Mouse (Mus musculus): ENCODE data around the gene Tigit. TPM values are rescaled to one million over a fixed set of nuclear protein-coding genes. Genes with fewer than 3 reads are reported as not detected.

The Tigit gene
- polyA plus RNA-seq, 1 experiment from 2014 or later, result not detected

DNA sequence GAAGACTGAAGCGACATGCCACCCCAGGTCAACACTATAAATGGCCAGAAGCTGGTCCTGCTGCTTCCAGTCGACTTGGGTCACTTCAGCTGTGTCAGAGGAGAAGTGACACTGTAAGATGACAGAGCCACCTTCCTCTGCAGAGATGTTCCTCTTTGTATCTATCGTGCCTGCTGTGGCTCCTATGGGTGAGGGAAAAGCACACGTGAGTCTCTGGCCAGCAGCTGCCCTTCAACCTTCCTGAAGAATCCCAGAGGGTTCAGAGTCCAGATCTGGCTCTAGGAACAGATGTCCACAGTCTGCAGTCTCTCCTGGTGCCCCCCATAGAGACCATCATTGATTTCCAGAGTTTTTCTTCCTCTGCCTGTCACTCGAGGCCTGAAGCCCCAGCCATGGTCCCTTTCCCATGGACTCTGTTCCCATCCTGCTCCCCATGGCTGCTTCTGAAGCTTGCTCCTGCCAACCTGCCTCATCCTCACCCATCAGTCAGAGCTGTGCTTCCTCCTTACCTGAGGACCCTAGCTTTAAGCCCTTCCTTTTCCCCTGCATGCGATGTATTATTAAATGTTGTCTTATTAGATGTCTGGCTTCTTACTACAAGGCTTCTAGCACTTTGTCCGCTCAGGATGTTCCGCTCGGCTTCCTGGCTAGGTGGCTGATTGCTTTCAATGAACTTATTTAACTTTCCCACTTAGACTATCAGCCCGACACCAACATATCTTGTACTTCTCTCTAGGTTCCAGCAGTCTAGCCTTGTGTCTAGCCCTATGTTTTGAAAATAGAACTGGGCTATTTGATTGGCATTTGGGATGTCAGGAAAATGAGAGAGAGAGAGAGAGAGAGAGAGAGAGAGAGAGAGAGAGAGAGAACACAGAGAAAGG is 1.6 kb downstream of the Tigit start:
- H3K4me2 ChIP-seq, result no peak overlapping the region
- no peaks in the 10 kb centered on the region for H3K9me3 ChIP-seq
- H3K9ac ChIP-seq, result no peak overlapping the region
- no peak overlapping the region for H3K4me3 ChIP-seq
- H3K27ac ChIP-seq (replicated peaks), result no peak overlapping the region
- no peaks in the 10 kb centered on the region for H3K36me3 ChIP-seq
- WGBS, result 77% methylated on average over 10 of the region's 10 CpGs
- H3K27me3 ChIP-seq (replicated peaks), result no peaks in the 10 kb centered on the region
- H3K4me1 ChIP-seq, result no peaks in the 10 kb centered on the region
- no peak for ATAC-seq (ENCODE audit: extremely low read depth, insufficient number of reproducible peaks, low FRiP score, low TSS enrichment)

DNA sequence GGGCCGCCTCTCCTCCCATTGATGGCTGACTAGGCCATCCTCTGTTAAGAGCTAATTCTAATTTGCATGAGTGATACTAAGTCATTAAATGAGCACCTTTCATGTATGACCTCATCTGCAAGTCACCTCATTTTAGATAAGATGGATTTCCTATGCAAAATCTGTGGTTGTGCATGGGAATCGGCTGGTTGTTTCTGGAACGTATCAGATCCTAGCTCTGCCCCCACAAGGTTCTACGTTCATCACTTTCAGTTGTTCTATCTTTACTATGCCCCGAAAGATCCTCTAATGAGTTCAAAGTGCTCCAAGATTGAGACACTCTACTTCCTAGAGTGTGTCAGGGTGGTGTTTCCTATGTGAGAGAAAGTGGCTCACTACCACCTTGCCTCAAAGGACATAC is 2.4 kb downstream of the Tigit start:
- no peak overlapping the region for H3K4me2 ChIP-seq
- H3K9me3 ChIP-seq, result no peaks in the 10 kb centered on the region
- H3K27me3 ChIP-seq (replicated peaks), result no peaks in the 10 kb centered on the region
- no peaks in the 10 kb centered on the region for H3K4me1 ChIP-seq
- no peak overlapping the region for H3K4me3 ChIP-seq
- H3K27ac ChIP-seq (replicated peaks), result no peak overlapping the region
- H3K9ac ChIP-seq, result no peak overlapping the region
- 90% methylated on average over 5 of the region's 5 CpGs for WGBS
- ATAC-seq (ENCODE audit: extremely low read depth, insufficient number of reproducible peaks, low FRiP score, low TSS enrichment), result no peak
- no peaks in the 10 kb centered on the region for H3K36me3 ChIP-seq

DNA sequence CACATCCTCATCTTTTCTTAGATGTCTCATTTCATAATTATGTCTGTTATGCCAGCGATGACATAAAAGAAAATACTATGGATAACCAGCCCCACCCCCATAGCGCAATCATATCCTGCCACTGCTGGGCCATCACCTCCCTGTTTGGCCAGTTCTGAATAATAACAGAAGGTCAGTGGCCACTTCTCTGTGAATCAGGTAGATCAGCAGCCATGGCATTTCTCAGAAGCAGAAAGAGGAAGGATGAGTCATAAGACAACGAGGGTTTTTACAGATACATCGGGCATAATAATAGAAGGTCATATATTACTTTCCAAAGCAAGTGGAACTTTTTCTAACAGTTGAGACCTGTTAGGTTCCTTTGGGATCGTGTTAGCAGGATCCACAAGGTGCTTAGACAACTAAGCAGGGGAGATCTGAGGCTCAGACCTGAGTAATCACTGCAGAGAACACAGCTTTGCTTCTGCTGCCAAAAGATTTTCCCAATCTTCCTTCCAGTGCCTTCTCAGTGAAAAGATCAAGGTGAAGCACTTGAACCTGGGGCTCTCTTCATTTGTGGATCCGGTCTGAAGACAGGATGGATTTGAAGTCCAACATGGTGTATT is 8.7 kb downstream of the Tigit start:
- ATAC-seq (ENCODE audit: extremely low read depth, insufficient number of reproducible peaks, low FRiP score, low TSS enrichment), result no peak
- Histone ChIP-seq H3K27ac (replicated peaks) (no peak overlapping the region), H3K4me2 (no peak overlapping the region), H3K4me1 (no peaks in the 10 kb centered on the region), H3K27me3 (replicated peaks) (no peaks in the 10 kb centered on the region), H3K4me3 (no peak overlapping the region), H3K9me3 (no peaks in the 10 kb centered on the region), H3K9ac (no peak overlapping the region), H3K36me3 (no peaks in the 10 kb centered on the region)
- 75% methylated on average over 6 of the region's 6 CpGs for WGBS

DNA sequence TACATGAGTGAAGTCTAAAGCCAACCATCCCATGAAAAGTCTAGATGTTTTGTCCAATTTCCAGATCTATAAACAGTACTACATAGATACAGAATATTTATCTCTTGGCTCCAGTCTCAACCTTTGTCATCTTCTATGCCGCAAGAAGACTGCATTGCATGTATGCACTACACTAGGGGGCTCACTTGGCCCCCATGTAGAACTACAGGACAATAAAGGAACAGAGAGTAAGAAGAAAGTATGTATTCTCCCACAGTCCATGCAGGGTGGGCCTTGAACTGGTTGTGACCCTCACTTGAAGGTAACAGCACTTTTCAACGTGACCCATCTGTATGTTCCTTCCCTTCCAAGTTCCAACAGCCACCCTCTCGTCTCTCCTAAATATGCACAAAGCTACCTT is 9.7 kb downstream of the Tigit start:
- H3K9me3 ChIP-seq, result no peaks in the 10 kb centered on the region
- no peaks in the 10 kb centered on the region for H3K4me1 ChIP-seq
- H3K4me2 ChIP-seq, result no peak overlapping the region
- H3K9ac ChIP-seq, result no peak overlapping the region
- ATAC-seq (ENCODE audit: extremely low read depth, insufficient number of reproducible peaks, low FRiP score, low TSS enrichment), result no peak
- H3K36me3 ChIP-seq, result no peaks in the 10 kb centered on the region
- no peaks in the 10 kb centered on the region for H3K27me3 ChIP-seq (replicated peaks)
- no peak overlapping the region for H3K27ac ChIP-seq (replicated peaks)
- no peak overlapping the region for H3K4me3 ChIP-seq
- 82% methylated on average over 3 of the region's 3 CpGs for WGBS

DNA sequence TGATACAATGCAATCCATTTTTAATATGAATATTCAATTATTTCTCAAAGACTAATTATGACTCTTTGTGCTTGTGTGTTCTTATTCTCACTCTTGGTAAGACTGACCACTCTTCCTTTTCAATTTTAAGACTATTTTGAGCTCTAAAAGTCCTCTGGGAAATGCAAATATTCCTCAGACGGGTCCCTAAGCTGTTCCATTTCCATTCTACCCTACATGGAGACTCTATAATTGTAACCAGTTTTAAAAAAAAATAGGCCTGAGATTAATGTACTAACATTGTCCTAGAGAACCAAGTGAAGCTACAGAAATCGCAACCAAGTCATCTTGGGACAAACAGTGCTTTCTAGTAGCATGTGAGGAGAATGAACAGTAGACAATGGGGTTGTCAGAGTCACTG is 10.7 kb downstream of the Tigit start:
- H3K9ac ChIP-seq, result no peak overlapping the region
- no peak for ATAC-seq (ENCODE audit: extremely low read depth, insufficient number of reproducible peaks, low FRiP score, low TSS enrichment)
- no peaks in the 10 kb centered on the region for H3K27me3 ChIP-seq (replicated peaks)
- H3K27ac ChIP-seq (replicated peaks), result no peak overlapping the region
- no peak overlapping the region for H3K4me3 ChIP-seq
- H3K9me3 ChIP-seq, result no peaks in the 10 kb centered on the region
- no peaks in the 10 kb centered on the region for H3K36me3 ChIP-seq
- H3K4me2 ChIP-seq, result no peak overlapping the region
- WGBS, result 63% methylated on average over 2 of the region's 2 CpGs
- no peaks in the 10 kb centered on the region for H3K4me1 ChIP-seq

DNA sequence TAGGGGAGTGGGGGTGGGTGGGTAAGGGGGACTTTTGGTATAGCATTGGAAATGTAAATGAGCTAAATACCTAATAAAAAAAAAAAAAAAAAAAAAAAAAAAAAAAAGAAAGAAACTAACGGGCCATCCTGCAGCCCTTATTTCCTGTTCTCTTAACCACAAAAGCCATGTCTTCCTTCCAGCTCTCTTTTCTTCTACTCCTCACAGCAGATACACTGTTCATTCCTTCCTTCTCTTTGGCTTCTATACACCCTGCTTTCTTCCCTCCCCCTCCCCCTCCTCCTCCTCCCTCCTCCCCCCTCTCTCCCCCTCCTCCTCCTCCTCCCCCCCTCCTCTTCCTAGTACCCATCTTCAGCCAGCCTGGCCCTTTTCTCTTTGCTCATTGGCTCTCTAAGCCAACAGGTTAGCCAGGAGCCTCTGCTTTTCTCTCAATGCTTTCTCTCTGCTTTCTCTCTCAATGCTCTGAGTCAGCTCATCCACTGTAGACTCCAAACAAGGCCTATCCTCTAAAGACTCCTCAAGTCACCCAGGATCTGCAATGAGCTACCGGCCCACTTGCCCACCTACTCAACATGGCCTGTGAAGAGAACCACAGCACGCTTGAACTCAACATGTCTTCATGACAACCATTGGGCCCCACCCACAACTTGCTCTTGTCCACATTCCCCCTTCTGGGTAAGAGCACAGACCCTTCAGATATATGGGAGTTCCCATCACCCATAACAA is 13.4 kb downstream of the Tigit start:
- Histone ChIP-seq H3K4me3 (no peak overlapping the region), H3K36me3 (no peaks in the 10 kb centered on the region), H3K27ac (replicated peaks) (no peak overlapping the region), H3K4me1 (peaks cover 5% of the 10 kb centered on the region; the same call in 1 of the 2 replicates), H3K9ac (no peak overlapping the region), H3K9me3 (no peaks in the 10 kb centered on the region), H3K27me3 (replicated peaks) (no peaks in the 10 kb centered on the region), H3K4me2 (no peak overlapping the region)
- ATAC-seq (ENCODE audit: extremely low read depth, insufficient number of reproducible peaks, low FRiP score, low TSS enrichment), result no peak
- WGBS, result 80% methylated on average over 3 of the region's 3 CpGs

DNA sequence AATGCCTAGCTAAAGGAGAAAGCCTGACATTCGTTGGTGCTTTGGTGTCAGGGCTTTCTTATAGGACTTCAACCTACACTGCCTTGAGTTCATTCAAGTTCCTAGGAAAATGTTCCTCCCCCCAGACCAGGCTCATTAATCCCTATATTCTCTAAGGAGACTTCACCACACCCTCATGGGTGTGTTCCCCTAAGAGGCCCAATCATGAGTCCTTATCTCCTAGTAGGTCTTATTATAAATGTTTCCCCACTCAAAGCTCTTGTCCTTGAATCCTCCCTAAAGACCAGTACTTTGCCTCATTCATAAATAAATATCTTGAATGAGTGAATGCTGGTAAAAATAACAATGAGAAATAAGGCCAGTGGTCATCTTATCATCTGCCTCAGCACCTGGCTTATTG is 16.3 kb downstream of the Tigit start:
- Histone ChIP-seq H3K4me3 (no peak overlapping the region), H3K27ac (replicated peaks) (no peak overlapping the region), H3K9ac (no peak overlapping the region), H3K36me3 (no peaks in the 10 kb centered on the region), H3K9me3 (no peaks in the 10 kb centered on the region), H3K4me2 (no peak overlapping the region), H3K4me1 (peaks cover 5% of the 10 kb centered on the region; the same call in 1 of the 2 replicates), H3K27me3 (replicated peaks) (no peaks in the 10 kb centered on the region)
- WGBS, result 64% methylated on average over 1 of the region's 1 CpGs
- no peak for ATAC-seq (ENCODE audit: extremely low read depth, insufficient number of reproducible peaks, low FRiP score, low TSS enrichment)

DNA sequence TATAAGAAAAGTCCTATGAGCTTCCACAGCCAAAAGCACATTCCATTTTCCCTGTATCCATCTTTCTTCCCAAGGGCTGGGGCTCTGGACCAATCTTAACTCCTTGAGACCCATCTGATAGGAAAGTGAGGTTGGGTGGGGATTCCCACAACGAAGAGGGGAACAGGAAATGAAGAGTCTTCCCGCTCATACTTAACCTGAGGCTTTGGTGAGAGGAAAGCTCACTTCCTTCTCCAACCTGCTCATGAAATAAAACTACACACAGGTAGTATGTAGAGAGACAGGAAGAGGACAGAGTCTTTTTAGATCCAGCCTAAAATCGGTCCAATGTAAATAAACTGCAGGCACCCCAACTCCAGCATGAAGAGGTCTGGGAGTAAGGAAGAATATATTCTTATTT is 17.0 kb downstream of the Tigit start:
- H3K4me3 ChIP-seq, result no peak overlapping the region
- no peaks in the 10 kb centered on the region for H3K27me3 ChIP-seq (replicated peaks)
- H3K36me3 ChIP-seq, result no peaks in the 10 kb centered on the region
- ATAC-seq (ENCODE audit: extremely low read depth, insufficient number of reproducible peaks, low FRiP score, low TSS enrichment), result no peak
- H3K27ac ChIP-seq (replicated peaks), result no peak overlapping the region
- WGBS, result 68% methylated on average over 3 of the region's 3 CpGs
- H3K4me1 ChIP-seq, result peaks cover 5% of the 10 kb centered on the region; the same call in 1 of the 2 replicates
- H3K9me3 ChIP-seq, result no peaks in the 10 kb centered on the region
- no peak overlapping the region for H3K9ac ChIP-seq
- no peak overlapping the region for H3K4me2 ChIP-seq

DNA sequence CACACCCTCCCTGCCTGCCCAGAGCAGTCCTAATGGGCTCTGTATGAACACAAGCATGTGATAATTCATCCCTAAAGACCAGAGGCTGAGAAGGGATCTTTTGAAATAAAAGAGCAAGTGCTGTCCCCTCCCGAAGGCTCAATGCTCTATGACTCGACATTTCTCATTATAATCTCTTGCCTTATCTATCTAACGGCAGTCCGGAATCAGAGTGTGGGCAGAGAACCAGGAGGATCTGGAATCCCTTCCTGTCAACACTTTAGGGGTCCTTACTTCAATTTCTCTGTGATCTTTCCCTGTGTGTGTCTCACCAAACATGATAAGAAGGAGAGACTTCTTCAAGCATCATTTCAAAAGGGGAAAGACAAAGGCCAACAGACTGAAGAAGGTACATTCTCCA is 18.1 kb downstream of the Tigit start:
- ATAC-seq (ENCODE audit: extremely low read depth, insufficient number of reproducible peaks, low FRiP score, low TSS enrichment), result no peak
- no peak overlapping the region for H3K4me2 ChIP-seq
- WGBS, result 12% methylated on average over 4 of the region's 4 CpGs

DNA sequence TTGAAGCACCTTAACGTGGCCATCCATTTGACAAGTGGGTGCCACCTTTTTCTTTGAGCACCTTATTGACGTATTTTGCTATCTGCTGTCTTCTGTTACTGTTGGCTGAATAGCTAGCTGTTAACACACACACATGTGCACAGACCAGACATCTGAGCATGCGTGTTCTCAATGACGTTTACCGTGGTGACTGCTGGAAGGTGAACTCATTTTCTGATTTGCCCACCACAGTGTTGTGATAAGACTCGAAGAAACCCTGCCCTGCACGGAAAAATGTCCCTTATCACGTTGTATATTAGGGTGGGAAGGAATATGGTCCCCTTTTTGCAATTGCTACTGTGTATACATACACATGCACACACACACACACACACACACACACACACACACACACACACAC is 22.7 kb downstream of the Tigit start:
- H3K9me3 ChIP-seq, result no peaks in the 10 kb centered on the region
- no peak overlapping the region for H3K9ac ChIP-seq
- no peak for ATAC-seq (ENCODE audit: extremely low read depth, insufficient number of reproducible peaks, low FRiP score, low TSS enrichment)
- H3K27ac ChIP-seq (replicated peaks), result no peak overlapping the region
- H3K36me3 ChIP-seq, result no peaks in the 10 kb centered on the region
- no peak overlapping the region for H3K4me3 ChIP-seq
- H3K4me2 ChIP-seq, result no peak overlapping the region
- peaks cover 19% of the 10 kb centered on the region for H3K4me1 ChIP-seq
- no peaks in the 10 kb centered on the region for H3K27me3 ChIP-seq (replicated peaks)
- WGBS, result 58% methylated on average over 8 of the region's 8 CpGs

More for the DNA sequence above, 18.1 kb downstream of the Tigit start:
- no peaks in the 10 kb centered on the region for H3K36me3 ChIP-seq
- no peak overlapping the region for H3K27ac ChIP-seq (replicated peaks)
- no peak overlapping the region for H3K4me3 ChIP-seq
- no peak overlapping the region for H3K9ac ChIP-seq
- no peaks in the 10 kb centered on the region for H3K27me3 ChIP-seq (replicated peaks)
- no peaks in the 10 kb centered on the region for H3K9me3 ChIP-seq
- H3K4me1 ChIP-seq, result peaks cover 7% of the 10 kb centered on the region; the same call in 1 of the 2 replicates

DNA sequence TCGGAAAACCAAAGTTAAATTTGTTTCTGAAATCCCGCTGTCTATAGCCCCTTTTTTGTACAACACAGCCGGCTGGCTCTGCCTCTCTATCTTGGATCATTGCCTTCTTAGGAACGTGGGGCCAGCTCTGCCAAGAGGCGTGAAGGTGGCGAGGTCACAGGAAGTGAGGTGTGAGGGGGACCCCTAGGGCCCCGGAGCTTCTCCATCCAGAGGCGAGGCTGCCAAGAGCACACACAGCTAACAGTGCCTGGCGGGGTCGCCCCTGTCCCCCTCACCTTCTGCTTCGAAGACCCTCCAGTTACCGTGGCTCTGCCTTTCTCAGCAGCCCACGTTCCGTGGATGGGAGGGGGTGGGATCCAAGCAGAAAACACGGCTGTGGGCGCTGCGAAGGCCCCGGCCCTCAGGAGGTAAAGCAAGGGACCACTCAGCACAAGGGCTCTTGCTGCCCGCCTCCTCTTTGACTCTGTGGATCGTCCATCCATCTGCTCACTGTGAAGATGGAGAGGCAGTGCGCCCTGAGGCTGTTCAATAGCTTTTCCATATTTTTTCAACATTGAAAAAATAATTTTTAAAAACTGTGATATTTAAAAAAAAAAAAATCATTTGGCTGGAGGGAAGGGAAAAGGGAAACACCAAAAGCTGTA is 25.4 kb downstream of the Tigit start:
- H3K27me3 ChIP-seq (replicated peaks), result no peaks in the 10 kb centered on the region
- no peak; the same call in 1 of the 2 replicates for ATAC-seq (ENCODE audit: extremely low read depth, insufficient number of reproducible peaks, low FRiP score, low TSS enrichment)
- no peaks in the 10 kb centered on the region for H3K9me3 ChIP-seq
- H3K27ac ChIP-seq (replicated peaks), result peak overlapping the region; percentile 42
- H3K4me1 ChIP-seq, result peaks cover 15% of the 10 kb centered on the region
- 60% methylated on average over 21 of the region's 21 CpGs for WGBS
- H3K36me3 ChIP-seq, result peaks cover 5% of the 10 kb centered on the region
- no peak overlapping the region for H3K4me3 ChIP-seq
- H3K4me2 ChIP-seq, result peak overlapping the region; percentile 3; the same call in 1 of the 2 replicates
- H3K9ac ChIP-seq, result peak overlapping the region; percentile 47; the same call in 1 of the 2 replicates

All from heart, embryonic 13.5 days (tissue).